In the genomic region with DNA sequence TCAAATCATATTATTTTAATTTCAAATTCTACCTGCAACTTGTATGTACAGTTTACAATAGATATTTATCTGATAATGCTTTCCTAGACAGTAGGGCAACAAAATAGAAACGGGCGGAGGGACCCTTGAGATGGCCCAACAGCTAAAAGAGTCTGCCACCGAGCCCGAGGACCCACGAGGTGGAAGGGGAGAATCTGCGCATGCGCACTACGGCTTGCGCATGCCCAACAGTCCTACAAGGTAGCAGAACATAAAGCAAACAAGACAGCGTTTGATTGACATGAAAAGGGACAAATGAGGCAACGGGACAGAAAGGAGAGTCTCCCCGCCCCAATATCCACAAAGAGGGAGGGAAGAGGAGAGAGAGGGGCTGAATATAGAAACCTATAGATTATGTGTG, we compare ENCODE assay signal across 20 mouse cellular contexts. TPM values are rescaled to one million over a fixed set of nuclear protein-coding genes. Genes with fewer than 3 reads are reported as not detected.
DNase-seq lines count a peak whose midpoint lies in the region; TF ChIP-seq lines count a peak whose summit lies in the region.
"Had no signal": no experiment of that assay in that cellular context is flagged by ENCODE, and none has a peak within 500 bp of the region (broad histone marks: within the 10 kb centered on the region; RNA-seq: fewer than 3 reads in every experiment).

No protein-coding gene starts in this region.

- peak; percentile 4 for DNase-seq in gastrocnemius, adult 2 months
- no peak for DNase-seq in gastrocnemius, postnatal 14 days
- DNase-seq in R1 (ENCODE audit: low read depth, low spot score), result peak; percentile 97
- peak; percentile 86 for DNase-seq in testis, postnatal 14 days (ENCODE audit: low spot score)
- DNase-seq in thymus, postnatal 25 days, result no peak
- DNase-seq in layer of hippocampus, adult 9-11 months, result no peak
- DNase-seq: adrenal gland, postnatal 14 days; cerebellum, adult 18-20 months; cerebellum, adult 9-11 months; cerebellum, postnatal 36 days; gastrocnemius, postnatal 25 days; heart, postnatal 4 days had no signal

- TF ChIP-seq CTCF in gastrocnemius, adult 2 months (IDR thresholded peaks at IDR 0.05), result no peak
- no peak for TF ChIP-seq CTCF in C2C12 (IDR thresholded peaks at IDR 0.05; ENCODE audit: control insufficient read depth, insufficient read depth, insufficient read length)

- H3K36me3 ChIP-seq in C2C12 (ENCODE audit: control insufficient read depth, insufficient read depth), result no peaks in the 10 kb centered on the region
- H3K36me3 ChIP-seq: embryonic facial prominence, embryonic 15.5 days; forebrain, embryonic 10.5 days; G1E; heart, embryonic 13.5 days; hindbrain, embryonic 12.5 days had no signal

- H3K4me3 ChIP-seq in gastrocnemius, adult 2 months, result no peak overlapping the region
- H3K4me3 ChIP-seq in C2C12 (ENCODE audit: insufficient read depth, poor library complexity, severe bottlenecking), result no peak overlapping the region
- H3K4me3 ChIP-seq: embryonic facial prominence, embryonic 15.5 days; erythroblast, embryonic 14.5 days; forebrain, embryonic 10.5 days; heart, embryonic 13.5 days; hindbrain, embryonic 12.5 days had no signal

- intact Hi-C loops in gastrocnemius, adult 2 months (cut with DNase I), result loop anchor here (10.0 kb wide), 1 partner anchor 766 kb away; no protein-coding TSS in a partner anchor
- intact Hi-C loops in gastrocnemius, postnatal 14 days (cut with DNase I; ENCODE audit: low total_unique reads), result no loop called here

- H3K79me3 ChIP-seq in C2C12 (ENCODE audit: low read depth), result no peaks in the 10 kb centered on the region

- no peaks in the 10 kb centered on the region for H3K79me2 ChIP-seq in C2C12 (ENCODE audit: control insufficient read depth, insufficient read depth)

- H3ac ChIP-seq in C2C12 (ENCODE audit: control insufficient read depth, insufficient read length, low read depth), result peak overlapping the region; percentile 7

- no peak overlapping the region for H3K27ac ChIP-seq in gastrocnemius, adult 2 months
- H3K27ac ChIP-seq: embryonic facial prominence, embryonic 15.5 days; forebrain, embryonic 10.5 days; heart, embryonic 13.5 days; hindbrain, embryonic 12.5 days had no signal

- H3K27me3 ChIP-seq in C2C12 (ENCODE audit: control insufficient read depth, insufficient read depth, insufficient read length), result no peaks in the 10 kb centered on the region
- H3K27me3 ChIP-seq: Patski had no signal

TF ChIP-seq in C2C12, 6 proteins besides CTCF, POLR2A, EP300 and RAD21:
- TF ChIP-seq MYOG (IDR thresholded peaks at IDR 0.05; ENCODE audit: control insufficient read depth, extremely low read depth, insufficient read length), result no peak
- no peak for TF ChIP-seq MAX (IDR thresholded peaks at IDR 0.05)
- no peak for TF ChIP-seq USF1 (IDR thresholded peaks at IDR 0.05; ENCODE audit: low read depth)
- no peak for TF ChIP-seq FOSL1 (IDR thresholded peaks at IDR 0.05; ENCODE audit: insufficient read depth, low read length, poor library complexity, severe bottlenecking)
- TF ChIP-seq CEBPB (IDR thresholded peaks at IDR 0.05; ENCODE audit: low read depth), result no peak
- TF ChIP-seq MYOD1 (IDR thresholded peaks at IDR 0.05; ENCODE audit: control insufficient read depth, insufficient read length, low read depth), result no peak

RNA-seq across cellular contexts. Expression of a gene that starts 31.9 kb away (rescaled TPM):
- total RNA-seq in gastrocnemius, adult 2 months (2021), result 10 to 100 TPM; 18.9 to 19.6 TPM
- total RNA-seq in gastrocnemius, postnatal 14 days (2021), result 1 to 10 TPM; 3.7 to 4.5 TPM
- 5.9 TPM for polyA plus RNA-seq in C2C12 (2012; fragmentation: generic; extraction: Trizol)

RNA-seq across cellular contexts. Expression of a gene that starts 47.6 kb away (rescaled TPM):
- total RNA-seq in gastrocnemius, adult 2 months (2021), result 1 to 10 TPM; 2.4 to 2.6 TPM
- total RNA-seq in gastrocnemius, postnatal 14 days (2021), result 1 to 10 TPM; 4.7 to 7.9 TPM
- 24.0 TPM for polyA plus RNA-seq in C2C12 (2012; fragmentation: generic; extraction: Trizol)

Comparison
In these comparisons a context has a peak if more than half of its experiments do, and no peak if none do; other contexts are left out.
1. DNase-seq: peak in gastrocnemius, adult 2 months (single experiment), R1 (single experiment) and testis, postnatal 14 days (single experiment); none in gastrocnemius, postnatal 14 days (single experiment), thymus, postnatal 25 days (single experiment) and layer of hippocampus, adult 9-11 months (single experiment).